Mouse (Mus musculus) gastrocnemius, postnatal 25 days (tissue): ENCODE measurements around the gene 1700049E17Rik1. TPM values are rescaled to one million over a fixed set of nuclear protein-coding genes. Genes with fewer than 3 reads are reported as not detected.
"Not testable (repeated sequence)": the region's sequence is repeated elsewhere in the genome, so short reads cannot be mapped to it uniquely, and the experiment has no call there.

Source experiments
- DNase-seq: peaks from one replicate; pipeline ENCODE4 v3.0.0; 2022
- long read RNA-seq, 2 experiments: library from polyadenylated mRNA; stranded (forward); transcript quantifications; one replicate each; pipeline ENCODE4 v2.0.0; 2021
- total RNA-seq, 2 experiments: library from RNA; stranded (reverse); gene quantifications; 1 replicate in 1 of 2; 2 replicates in 1 of 2; pipeline ENCODE4 v1.2.3; 2021

Gene 1700049E17Rik1
- total RNA-seq = not detected
- long read RNA-seq, experiment 1 = 0 reads
- long read RNA-seq, experiment 2 = 0 reads

GRCm38 (mm10) chr14:41924649-41925048, at the start of gene 1700049E17Rik1:
TSS of gene 1700049E17Rik1 (plus strand) at chr14:41924949.
- DNase-seq = not testable (repeated sequence)

GRCm38 (mm10) chr14:41907190-41907589, 17.6 kb upstream of the 1700049E17Rik1 start, which contains the start of gene Gm7980:
TSS of gene Gm7980 (minus strand) at chr14:41907290.
- not testable (repeated sequence) for DNase-seq

GRCm38 (mm10) chr14:41943695-41944094, 18.9 kb downstream of the 1700049E17Rik1 start, which contains the start of gene 1700024B05Rik:
TSS of gene 1700024B05Rik (plus strand) at chr14:41943995.
- DNase-seq = not testable (repeated sequence)

GRCm38 (mm10) chr14:41964095-41964494, 39.3 kb downstream of the 1700049E17Rik1 start:
- not testable (repeated sequence) for DNase-seq

GRCm38 (mm10) chr14:41967827-41968226, 43.1 kb downstream of the 1700049E17Rik1 start, which contains the start of gene Gm6401:
TSS of gene Gm6401 (minus strand) at chr14:41967927.
- not testable (repeated sequence) for DNase-seq

- DNase-seq = not testable (repeated sequence)
Observed at GRCm38 (mm10) chr14:41968596-41968995, 43.8 kb downstream of the 1700049E17Rik1 start.

Other genes starting within 250 kb of the 1700049E17Rik1 start
- gene Gm8068, start 223.1 kb upstream of the 1700049E17Rik1 start, total RNA-seq = not detected
- gene Gm7929, start 174.3 kb upstream of the 1700049E17Rik1 start, total RNA-seq = not detected
- not detected for gene Gm47189, start 152.5 kb upstream of the 1700049E17Rik1 start, total RNA-seq
- not detected for gene Gm7980, start 17.7 kb upstream of the 1700049E17Rik1 start, total RNA-seq
- gene 1700024B05Rik, start 19.0 kb downstream of the 1700049E17Rik1 start, total RNA-seq = not detected
- gene Gm6401, start 43.0 kb downstream of the 1700049E17Rik1 start, total RNA-seq = not detected
- not detected for gene Gm3543, start 58.4 kb downstream of the 1700049E17Rik1 start, total RNA-seq
- not detected for gene Gm7951, start 192.4 kb downstream of the 1700049E17Rik1 start, total RNA-seq
- gene Gm17027, start 237.7 kb downstream of the 1700049E17Rik1 start, total RNA-seq = not detected